Mouse (Mus musculus) left cerebral cortex, postnatal 25 days (tissue): ENCODE measurements at regions not wholly inside any gene's neighbourhood (a gene's known extent, or its start where the extent isn't known, plus 50 kb on each side); places are given as distances from the start of the nearest gene placed in this dataset.

Experiments
- DNase-seq, 2 experiments: peaks; one replicate each; pipeline ENCODE4 v3.0.0; 2022; ENCODE audit warnings: low spot score in 2 of 2, mixed read lengths in 1 of 2
- intact Hi-C: fragments of 180-260 bp; cut with DNase I; formaldehyde crosslinking; loops from one replicate; pipeline ENCODE4 v1.15.1; 2025

DNA sequence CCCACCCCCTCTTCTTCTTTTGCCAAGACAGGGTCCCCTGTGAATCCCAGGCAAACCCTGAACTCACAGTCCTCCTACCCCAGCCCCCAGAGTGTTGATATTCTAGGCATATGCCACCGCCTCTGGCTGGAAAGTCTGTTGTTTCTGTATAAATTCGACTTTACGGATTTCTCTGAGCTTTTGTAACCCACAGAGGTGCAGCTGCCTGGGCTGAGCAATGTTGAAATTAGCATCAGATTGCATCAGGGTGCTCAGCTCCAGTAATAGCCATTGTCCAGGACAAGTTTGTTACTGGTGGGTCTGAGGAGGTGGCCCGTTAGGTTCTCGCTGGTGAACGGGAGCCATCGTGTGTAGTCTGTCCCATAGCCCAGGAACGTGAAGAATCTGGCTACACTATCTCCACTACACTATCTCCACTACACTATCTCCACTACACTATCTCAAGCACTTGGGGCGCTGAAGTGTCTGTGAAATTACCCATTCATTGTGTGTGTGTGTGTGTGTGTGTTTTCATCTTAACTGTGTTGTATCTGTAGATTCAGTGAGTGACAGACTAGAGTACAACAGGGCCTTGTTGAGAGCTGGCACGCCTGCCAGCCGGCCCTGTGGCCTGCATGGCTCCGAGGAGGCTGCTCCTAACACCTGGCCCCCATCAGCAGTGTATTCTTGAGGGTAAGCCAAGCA lies 92.4 kb upstream of the Hnrnpk start:
- intact Hi-C loops, result loop anchor here (5.0 kb wide), 1 partner anchor 93 kb away; the partner anchor contains the start of genes Hnrnpk and Rmi1

DNA sequence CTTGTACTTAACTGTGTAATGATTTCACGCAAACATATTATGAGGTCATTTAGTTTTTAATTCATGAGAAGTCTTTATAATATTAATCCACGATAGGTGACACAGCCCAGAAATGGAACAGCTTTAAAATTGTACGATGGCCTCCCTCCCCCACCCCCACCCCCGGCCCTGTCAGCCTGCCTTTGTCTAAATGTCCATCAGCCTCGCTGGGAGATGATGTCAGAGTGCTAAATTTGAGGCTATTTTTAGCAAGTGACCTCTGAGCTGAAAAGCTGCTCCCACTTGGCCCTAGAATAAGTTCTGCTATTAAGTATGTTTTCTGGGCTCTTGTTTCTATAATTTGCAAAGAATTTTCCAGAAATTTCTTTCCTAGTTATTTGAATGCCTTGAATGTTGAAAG lies 91.6 kb upstream of the Hnrnpk start:
- intact Hi-C loops, result loop anchor here (5.0 kb wide), 1 partner anchor 92 kb away; the partner anchor contains the start of genes Hnrnpk and Rmi1
- no peak for DNase-seq

More for the DNA sequence above, 92.4 kb upstream of the Hnrnpk start:
- DNase-seq, result no peak

DNA sequence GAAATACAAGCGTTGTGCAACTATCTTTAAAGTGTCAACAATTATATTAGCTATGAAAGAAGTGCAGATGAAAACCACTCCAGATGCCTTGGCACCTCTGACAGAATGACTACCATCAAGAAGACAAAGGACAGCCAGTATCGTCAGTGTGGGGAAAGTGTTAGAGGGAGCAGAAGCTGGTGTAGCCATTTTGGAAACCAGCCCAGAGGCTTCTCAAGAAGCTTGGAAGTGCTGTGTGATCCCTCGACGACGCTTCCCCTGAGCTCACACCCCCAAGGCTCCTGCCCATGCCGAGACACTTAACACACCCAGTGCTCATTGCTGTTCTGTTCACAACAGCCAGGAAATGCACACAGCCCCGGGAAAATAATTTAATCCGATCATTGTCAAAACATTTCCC lies 87.7 kb upstream of the Hnrnpk start:
- intact Hi-C loops, result no loop called here
- DNase-seq, result no peak

GRCm38 (mm10) chr13:58485011-58485410 lies 81.9 kb upstream of the Hnrnpk start:
- no peak for DNase-seq
- intact Hi-C loops, result no loop called here

DNA sequence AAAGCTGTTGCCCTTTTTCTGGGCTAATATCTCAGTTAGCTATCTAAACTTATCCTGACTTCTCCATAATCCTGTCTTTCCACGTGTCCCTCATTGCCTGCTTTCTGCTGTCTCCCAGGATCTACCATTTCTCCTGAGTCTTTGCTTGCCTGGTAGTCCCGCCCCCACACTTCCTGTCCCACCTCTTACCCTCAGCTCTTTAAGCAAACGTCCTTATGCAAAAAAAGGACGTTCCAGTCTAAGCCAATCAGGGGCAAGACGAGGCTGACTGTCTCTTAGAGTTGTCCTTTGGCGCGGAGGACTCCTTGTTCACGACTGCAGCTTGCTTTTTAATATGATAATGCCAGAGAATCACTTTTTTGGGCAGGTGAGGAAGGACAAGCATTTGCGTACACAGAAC lies 79.6 kb upstream of the Hnrnpk start:
- no peak for DNase-seq
- intact Hi-C loops, result no loop called here

DNA sequence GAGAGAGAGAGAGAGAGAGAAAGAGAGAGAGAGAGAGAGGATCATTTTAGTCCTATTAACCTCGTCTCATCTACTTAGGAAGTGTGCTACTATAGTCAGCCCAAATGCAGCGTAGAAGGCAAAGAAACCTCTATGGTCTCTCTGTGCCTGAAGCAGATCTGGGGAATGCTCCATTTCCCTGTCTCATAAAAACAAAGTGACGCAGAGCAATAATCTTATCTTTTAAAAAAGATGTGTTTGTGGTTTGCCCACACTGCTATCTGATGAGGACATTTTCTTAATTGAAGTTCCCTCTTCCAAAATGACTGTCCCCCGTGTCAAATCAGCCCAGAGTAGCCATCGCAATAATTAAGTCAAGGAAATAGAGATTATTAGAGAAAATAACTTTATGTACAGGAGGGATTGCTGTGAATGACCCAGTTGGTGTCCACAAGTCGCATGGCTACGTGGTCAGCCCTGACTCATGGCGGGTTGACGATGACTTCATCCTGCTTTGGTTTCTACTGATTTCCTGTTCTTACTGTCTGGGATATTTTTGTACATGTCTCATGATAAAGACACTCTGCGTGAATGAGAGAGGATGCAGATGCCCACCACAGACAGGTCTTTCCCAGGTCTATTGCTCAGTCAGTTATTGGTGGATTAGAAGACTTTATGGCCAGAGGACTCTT lies 77.9 kb upstream of the Hnrnpk start:
- no peak for DNase-seq
- intact Hi-C loops, result no loop called here

DNA sequence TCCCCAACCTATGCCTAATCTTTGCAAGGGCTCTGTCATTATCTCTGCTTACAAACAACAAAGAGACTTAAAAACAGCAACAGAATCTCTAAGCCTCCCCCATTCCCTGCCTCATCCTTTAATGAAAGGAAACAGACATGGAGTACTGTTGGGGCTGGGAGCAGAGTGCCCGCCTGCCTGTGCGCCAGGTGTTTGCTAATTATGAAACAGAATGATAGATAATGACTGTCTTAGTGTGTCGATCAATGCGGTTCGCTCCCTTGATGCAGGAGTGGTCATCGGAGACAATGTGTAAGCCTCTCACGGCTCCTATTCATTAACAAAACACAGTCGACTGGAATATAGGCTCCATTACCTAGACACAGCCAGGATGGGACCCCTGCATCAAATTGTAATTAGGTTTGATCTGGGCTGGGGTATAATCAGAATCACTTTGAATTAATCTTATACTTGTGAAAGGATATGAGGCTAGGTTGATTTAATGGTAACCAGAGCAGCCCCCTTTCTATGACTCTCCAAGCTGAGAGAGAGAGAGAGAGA lies 77.3 kb upstream of the Hnrnpk start:
- intact Hi-C loops, result no loop called here
- DNase-seq, result no peak

- intact Hi-C loops, result no loop called here
- DNase-seq, result no peak
Measured at GRCm38 (mm10) chr13:58478438-58478837, 75.3 kb upstream of the Hnrnpk start.

GRCm38 (mm10) chr13:58477253-58477652 lies 74.1 kb upstream of the Hnrnpk start:
- intact Hi-C loops, result no loop called here
- no peak for DNase-seq

DNA sequence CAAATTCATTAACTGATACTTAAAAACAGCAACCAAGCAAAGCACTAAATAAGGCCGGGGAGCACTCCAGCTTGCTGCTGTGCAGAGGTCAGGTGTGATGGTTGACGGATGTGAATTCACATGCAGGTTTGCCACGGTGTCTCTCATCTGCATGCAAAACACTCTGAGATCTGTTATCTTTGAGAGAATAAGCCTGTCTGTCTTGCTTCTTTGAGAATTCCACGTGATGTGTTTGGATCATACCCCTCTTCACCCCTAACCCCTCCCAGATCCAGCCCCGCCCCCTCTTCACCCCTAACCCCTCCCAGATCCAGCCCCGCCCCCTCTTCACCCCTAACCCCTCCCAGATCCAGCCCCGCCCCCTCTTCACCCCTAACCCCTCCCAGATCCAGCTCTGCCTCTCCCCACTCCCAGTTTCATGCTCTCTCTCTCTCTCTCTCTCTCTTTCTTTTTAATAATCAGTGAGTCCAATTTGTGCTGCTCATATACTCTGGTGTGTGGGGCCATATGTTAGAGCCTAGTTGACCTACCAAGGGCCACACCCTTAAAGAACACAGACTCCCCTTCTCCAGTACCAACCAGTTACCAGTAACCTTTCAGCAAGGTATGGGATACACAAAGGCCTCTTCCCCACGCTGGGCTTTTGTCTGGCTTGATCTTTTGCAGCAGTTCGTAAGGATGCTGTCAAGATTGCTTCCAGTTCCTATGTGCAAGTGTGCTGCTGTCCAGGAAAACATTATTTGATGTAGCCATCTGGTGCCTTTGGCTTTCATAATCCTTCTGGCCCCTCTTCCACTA lies 73.1 kb upstream of the Hnrnpk start:
- intact Hi-C loops, result no loop called here
- no peak for DNase-seq

DNA sequence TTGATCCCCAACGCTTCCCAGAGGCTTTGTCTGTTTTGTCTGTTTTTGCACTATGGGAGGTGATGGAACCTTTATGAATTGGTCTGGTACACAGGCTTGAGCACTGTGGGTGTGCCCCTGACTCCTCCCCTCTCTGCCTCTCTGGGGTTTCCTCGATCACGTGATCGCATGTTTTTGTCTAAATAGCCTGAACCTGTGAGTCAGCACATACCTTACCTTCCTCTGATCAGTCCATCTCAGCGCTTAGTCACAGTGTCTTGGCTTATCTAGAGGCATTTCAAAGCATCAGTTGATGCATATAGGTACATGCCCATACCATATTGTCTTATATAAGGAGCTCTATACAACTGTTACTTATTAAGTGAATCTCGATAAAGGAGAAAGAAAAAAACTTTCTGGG lies 72.4 kb upstream of the Hnrnpk start:
- intact Hi-C loops, result no loop called here
- DNase-seq, result no peak

DNA sequence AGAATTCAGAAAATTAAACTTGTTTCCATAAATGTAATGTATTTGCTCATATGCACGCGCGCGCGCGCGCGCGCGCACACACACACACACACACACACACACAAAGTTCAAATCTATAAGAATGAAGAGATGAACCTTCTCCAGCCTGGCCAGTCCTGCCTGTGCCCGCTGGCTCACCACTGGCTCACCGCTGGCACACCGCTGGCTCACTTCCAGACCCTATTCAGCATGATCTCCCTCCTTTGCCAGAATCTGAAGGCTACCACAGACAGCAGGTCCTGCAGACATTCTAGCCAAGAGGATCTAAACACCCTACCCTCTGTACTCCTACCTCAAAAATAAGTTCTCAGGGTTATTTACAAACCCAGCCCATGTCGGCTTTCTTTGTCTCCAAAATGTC lies 69.3 kb upstream of the Hnrnpk start:
- intact Hi-C loops, result no loop called here
- no peak for DNase-seq

DNA sequence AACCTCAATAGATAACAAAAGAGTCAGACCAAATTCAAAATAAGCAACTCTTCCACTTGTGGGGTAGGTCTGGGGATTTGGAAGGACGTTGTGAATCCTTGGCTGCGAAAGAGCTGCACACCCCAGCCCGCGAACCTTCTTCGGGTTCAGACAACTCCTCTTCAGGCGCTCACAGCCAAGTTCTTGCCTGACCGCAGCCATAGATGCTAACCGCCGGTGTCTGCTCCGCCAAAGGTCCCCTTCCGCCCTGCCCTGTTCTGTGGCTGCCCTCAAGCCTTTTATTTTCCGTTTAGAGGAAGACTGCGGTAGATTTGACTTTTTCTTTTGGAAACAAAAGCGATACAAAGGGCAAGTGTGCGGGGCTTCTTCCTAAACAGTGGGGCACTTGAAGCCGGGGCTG lies 68.6 kb upstream of the Hnrnpk start:
- intact Hi-C loops, result no loop called here
- DNase-seq, result peak in 1 of 2 experiments; percentile 15

DNA sequence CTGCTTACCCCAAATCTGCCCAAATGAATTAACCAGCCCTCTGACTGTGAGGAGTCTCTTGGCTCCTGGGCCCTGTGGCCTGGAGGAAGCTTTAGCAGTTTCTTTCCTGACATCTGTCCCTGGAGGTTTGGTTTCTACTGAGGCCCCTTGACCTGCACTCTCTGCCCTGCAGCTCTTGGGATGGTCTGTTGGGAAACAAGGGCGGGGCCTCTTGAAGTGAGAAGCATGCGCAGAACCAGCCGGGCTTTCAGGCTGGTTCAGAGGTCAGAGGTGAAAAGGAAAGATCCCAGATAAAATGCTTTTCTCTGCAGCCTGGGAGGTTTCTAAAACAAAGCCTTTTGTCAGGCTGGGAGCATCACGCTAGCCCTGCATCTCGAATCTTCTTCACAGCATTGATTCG lies 66.6 kb upstream of the Hnrnpk start:
- DNase-seq, result no peak
- intact Hi-C loops, result no loop called here

- DNase-seq, result no peak
- intact Hi-C loops, result no loop called here
Measured at GRCm38 (mm10) chr13:58467097-58467642, 64.0 kb upstream of the Hnrnpk start.

DNA sequence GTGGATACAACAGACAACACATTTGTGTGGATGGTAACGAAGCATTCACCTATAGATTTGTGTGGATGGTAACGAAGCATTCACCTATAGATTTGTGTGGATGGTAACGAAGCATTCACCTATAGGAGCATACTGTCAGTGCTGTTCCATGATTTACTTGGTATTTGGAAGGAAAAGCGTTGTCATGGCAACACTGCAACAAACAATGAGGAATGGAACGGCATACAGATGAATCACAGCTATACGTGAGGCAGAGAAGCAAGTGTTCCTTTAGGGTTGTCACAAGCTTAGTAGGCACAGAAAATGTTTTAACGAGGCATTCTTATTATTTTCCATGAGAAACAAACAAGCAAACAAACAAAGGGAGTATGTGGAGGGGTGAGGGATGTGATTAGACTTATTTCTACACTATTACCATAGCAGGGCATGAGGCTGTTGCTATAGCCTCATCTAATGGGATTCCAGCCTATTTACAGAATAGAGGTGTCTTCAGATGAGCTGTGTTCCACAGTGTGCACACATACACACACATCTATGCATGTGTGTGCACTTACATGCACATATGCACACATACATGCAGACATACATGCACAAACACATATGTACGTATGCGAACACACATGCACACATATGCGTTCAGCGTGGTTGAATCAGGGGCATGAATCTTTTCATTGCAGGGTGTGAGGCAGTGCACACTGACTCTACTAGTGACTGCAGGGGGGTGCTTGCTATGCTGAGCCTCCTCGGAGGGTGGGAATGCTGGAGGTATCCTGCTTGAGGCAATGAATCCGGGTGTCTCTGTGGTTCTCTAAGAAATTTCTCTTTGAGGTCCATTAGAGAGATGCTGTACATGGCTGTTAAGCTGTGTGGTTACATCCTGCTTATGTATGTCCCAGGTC lies 62.3 kb upstream of the Hnrnpk start:
- intact Hi-C loops, result no loop called here
- DNase-seq, result peak; percentile 48 to 55
